Mouse (Mus musculus) adrenal gland, adult 10 weeks (tissue): Measurements from ENCODE around the gene Ccdc125. TPM values are rescaled to one million over a fixed set of nuclear protein-coding genes. Genes with fewer than 3 reads are reported as not detected.

Source experiments
- polyA plus RNA-seq: library from polyadenylated mRNA; stranded (reverse); fragments of 350-450 nt; fragmentation: Illumina TruSeq; extraction: RNeasy Lipid Tissue Mini Kit (QIAGEN cat#74804); gene quantifications from one replicate; pipeline ENCODE4 v1.2.3, GENCODE M21; 2014; ENCODE audit warnings: low read depth, low replicate concordance

The Ccdc125 gene
- 1.6 TPM for polyA plus RNA-seq

DNA sequence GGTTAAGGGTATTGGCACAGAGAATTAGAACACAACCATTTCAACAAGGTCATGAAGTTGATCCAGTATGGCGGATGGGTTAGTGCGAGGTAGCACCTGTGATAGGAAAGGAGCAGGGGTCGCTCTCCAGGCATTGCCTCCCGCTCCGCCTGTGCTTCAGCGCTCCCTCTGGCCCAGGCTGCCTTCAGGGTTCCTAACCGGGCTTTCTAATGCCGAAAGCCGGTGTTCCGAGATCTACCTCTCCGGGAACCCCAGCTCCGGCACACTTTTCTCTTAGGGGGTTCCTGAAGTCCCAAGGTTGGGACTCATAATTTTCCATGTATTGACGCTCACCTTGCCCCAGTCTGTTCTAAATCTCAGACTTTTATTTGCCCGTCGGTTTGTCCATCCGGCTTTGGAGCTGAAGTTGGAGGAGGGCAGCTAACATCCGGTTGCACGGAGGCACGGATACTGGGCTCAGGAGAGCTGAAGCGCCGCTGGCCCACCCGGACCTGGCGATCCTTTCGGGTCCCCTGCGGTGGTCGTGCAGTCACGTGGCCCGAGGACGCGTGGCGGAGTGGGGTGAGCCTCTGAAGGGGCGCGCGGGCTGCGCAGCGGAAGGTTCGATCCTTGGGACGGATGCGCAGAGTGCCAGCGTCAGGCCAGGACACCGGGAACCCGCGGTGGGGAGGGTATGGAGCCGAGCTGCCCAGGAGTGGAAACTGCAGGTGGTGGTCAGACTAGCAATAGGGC lies at the start of gene Ccdc125:
Ccdc125 (plus strand) TSS at position 427 of the 732 bp plus-strand sequence.

GRCm38 (mm10) chr13:100650550-100651438 lies 18.7 kb upstream of the Ccdc125 start, which contains the start of the genes Ak6 and Rad17:
Gene Ak6 (plus strand): TSS chr13:100650979.
Gene Rad17 (minus strand): TSS chr13:100651051.

DNA sequence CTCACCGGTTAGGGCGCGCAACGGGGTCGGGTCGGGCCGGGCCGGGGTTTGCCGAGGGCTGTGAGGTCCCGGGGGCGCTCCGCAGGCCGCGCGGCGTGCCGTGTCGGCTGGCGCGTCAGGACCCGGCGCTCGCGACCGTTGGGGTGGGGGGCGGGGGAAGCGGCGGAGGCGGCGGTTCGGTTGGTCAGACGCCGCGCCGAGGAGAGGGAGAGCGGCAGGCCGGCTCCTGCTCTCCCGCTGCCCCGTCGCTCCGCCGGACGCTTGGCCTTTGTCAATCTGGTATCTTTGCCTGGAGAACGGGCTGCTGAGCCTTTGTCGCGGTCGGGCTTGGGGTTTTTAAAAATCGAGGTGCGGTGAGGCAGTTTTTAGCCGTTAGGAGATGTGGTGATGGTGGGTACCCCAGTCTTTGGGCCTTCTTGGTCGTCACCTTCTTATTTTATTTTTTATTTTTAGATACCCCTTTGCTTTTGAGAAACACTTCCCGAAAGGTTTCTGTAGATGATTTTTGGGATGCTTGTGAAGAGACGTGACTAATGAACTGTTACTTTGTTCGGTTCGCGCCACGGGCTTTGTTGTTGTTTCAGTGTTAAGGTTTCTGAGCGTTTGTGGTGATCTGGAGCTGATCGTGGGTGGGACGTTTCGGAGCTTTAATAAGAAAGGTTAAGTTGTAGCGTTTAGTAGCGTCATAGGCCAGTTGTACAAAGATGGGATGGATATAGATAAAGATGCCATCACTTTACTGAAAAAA lies 17.9 kb upstream of the Ccdc125 start, which contains the start of gene Taf9:
Taf9 (plus strand) TSS at position 141 of the 748 bp plus-strand sequence.

DNA sequence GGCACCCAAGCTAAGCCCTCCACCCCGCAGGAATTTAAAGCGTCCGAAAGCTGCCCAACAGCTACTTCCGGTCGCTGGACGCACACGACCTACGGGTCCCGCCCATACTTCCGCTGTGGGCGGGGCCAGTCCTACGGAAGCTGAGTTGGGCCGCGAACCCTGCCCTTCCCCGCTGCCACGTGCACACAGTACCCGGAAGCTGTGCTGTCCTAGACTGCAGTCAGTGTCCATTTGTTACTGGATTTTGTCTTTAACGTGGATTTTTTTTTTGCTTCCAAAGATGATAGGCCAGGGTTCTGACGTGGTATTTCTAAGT lies 61.3 kb downstream of the Ccdc125 start, which contains the start of gene Cdk7:
Cdk7 (minus strand) TSS at position 79 of the 316 bp plus-strand sequence.

DNA sequence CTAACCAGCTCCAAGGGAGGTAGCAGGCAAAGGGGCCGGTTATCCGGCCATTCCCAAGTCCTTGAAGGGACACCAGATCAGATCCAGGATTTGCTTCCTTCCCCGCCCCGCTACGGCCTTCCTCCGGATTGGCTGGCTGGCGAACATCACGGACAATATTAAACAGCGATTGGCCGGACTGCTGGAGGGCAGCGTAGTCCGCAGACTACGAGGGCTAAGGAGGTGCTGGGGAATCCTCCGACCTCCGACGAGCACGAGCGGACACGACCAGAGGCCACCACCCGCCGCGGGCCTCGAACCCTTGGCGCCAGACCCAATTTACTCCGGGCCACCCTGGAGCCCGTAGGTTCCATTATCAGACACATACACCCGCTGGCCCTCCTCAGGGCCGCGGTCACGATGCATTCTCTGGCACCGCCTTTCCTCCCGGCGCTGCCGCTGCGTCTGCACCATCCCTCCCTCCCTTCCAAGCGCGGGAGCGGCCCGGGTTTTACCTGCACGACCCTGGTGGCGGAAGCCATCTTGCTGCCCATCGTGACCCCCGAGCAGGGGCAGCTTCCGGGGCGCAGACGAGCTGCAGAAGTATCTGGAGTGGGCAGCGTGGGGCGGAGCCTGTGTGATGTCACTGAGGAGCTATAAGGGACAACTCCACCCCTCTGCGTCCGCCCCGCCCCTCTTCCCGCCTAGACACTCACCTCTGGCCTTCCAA lies 74.7 kb downstream of the Ccdc125 start, which contains the start of gene Mrps36:
Mrps36 (minus strand) TSS at position 624 of the 709 bp plus-strand sequence.

Other genes starting within 250 kb of the Ccdc125 start
- gene Naip1, start 216.8 kb upstream of the Ccdc125 start, polyA plus RNA-seq: not detected
- 65.0 TPM for gene Gtf2h2, start 177.1 kb upstream of the Ccdc125 start, polyA plus RNA-seq
- 9.4 TPM for gene Ocln, start 117.0 kb upstream of the Ccdc125 start, polyA plus RNA-seq
- gene Marveld2, start 52.7 kb upstream of the Ccdc125 start, polyA plus RNA-seq: 0.17 TPM
- 209 TPM for gene Ak6, start 18.7 kb upstream of the Ccdc125 start, polyA plus RNA-seq
- 72.3 TPM for gene Rad17, start 18.7 kb upstream of the Ccdc125 start, polyA plus RNA-seq
- 4.7 TPM for gene Taf9, start 18.1 kb upstream of the Ccdc125 start, polyA plus RNA-seq
- gene Cdk7, start 61.2 kb downstream of the Ccdc125 start, polyA plus RNA-seq: 55.3 TPM
- gene Mrps36, start 74.9 kb downstream of the Ccdc125 start, polyA plus RNA-seq: 145 TPM
- 3.3 TPM for gene Cenph, start 106.2 kb downstream of the Ccdc125 start, polyA plus RNA-seq
- 8.5 TPM for gene Ccnb1, start 116.9 kb downstream of the Ccdc125 start, polyA plus RNA-seq
- gene Slc30a5, start 163.7 kb downstream of the Ccdc125 start, polyA plus RNA-seq: 157 TPM